ENCODE assay signal across 20 mouse cellular contexts in genomic region chr5:136867706-136868105, GRCm38 (mm10). TPM values are rescaled to one million over a fixed set of nuclear protein-coding genes. Genes with fewer than 3 reads are reported as not detected.
DNase-seq lines count a peak whose midpoint lies in the region; ATAC-seq and TF ChIP-seq lines count a peak whose summit lies in the region.
"Had no signal": no experiment of that assay in that cellular context is flagged by ENCODE, and none has a peak within 500 bp of the region (broad histone marks: within the 10 kb centered on the region; RNA-seq: fewer than 3 reads in every experiment).

No protein-coding gene starts in this region.

- no peak overlapping the region for H3K27ac ChIP-seq in midbrain, embryonic 11.5 days (ENCODE audit: low read depth, low read length)
- H3K27ac ChIP-seq in midbrain, postnatal 0 days (ENCODE audit: low read depth, low read length) = no peak overlapping the region
- no peak overlapping the region for H3K27ac ChIP-seq in limb, embryonic 14.5 days (replicated peaks; ENCODE audit: low read depth, low read length)
- H3K27ac ChIP-seq: forebrain, embryonic 15.5 days; gastrocnemius, adult 2 months; hindbrain, embryonic 15.5 days had no signal

- H3K4me1 ChIP-seq in midbrain, embryonic 11.5 days (ENCODE audit: control insufficient read depth, insufficient read depth, low read length) = peaks cover 9% of the 10 kb centered on the region
- H3K4me1 ChIP-seq in midbrain, postnatal 0 days (ENCODE audit: insufficient read depth, low read length) = no peaks in the 10 kb centered on the region
- peaks cover 30% of the 10 kb centered on the region for H3K4me1 ChIP-seq in limb, embryonic 14.5 days (ENCODE audit: control insufficient read depth, insufficient read depth, low read length)

- TF ChIP-seq POLR2A in limb, embryonic 14.5 days (IDR thresholded peaks at IDR 0.05; ENCODE audit: borderline replicate concordance, extremely low read depth, insufficient read depth, insufficient read length) = no peak

- peak; percentile 6 for DNase-seq in midbrain, embryonic 11.5 days (ENCODE audit: low spot score, missing footprints)
- DNase-seq in midbrain, postnatal 0 days (ENCODE audit: low spot score) = no peak
- peak; percentile 43 for DNase-seq in forelimb bud, embryonic 11.5 days (ENCODE audit: low read depth, low spot score)
- peak; percentile 38 for DNase-seq in limb, embryonic 14.5 days (ENCODE audit: low spot score)
- DNase-seq in heart, postnatal 4 days = no peak
- DNase-seq in adrenal gland, postnatal 14 days = no peak
- no peak for DNase-seq in adrenal gland, postnatal 10 days
- DNase-seq: adrenal gland, postnatal 25 days; B cell, adult 2 months; cerebellum, adult 2 months; cerebellum, postnatal 10 days; gastrocnemius, adult 2 months; gastrocnemius, postnatal 25 days had no signal

- H3K27me3 ChIP-seq in midbrain, embryonic 11.5 days (ENCODE audit: control insufficient read depth, insufficient read depth, low read length) = no peaks in the 10 kb centered on the region
- H3K27me3 ChIP-seq in midbrain, postnatal 0 days (ENCODE audit: insufficient read depth, low read length) = no peaks in the 10 kb centered on the region
- no peaks in the 10 kb centered on the region for H3K27me3 ChIP-seq in limb, embryonic 14.5 days (ENCODE audit: control insufficient read depth, insufficient read depth, low read length)
- H3K27me3 ChIP-seq: forebrain, embryonic 15.5 days; hindbrain, embryonic 15.5 days had no signal

- H3K4me2 ChIP-seq in midbrain, embryonic 11.5 days = no peak overlapping the region
- H3K4me2 ChIP-seq in midbrain, postnatal 0 days (ENCODE audit: low read depth, low read length, poor library complexity, severe bottlenecking) = no peak overlapping the region
- H3K4me2 ChIP-seq in limb, embryonic 14.5 days (replicated peaks; ENCODE audit: low read depth, low read length, severe bottlenecking) = no peak overlapping the region
- H3K4me2 ChIP-seq: forebrain, embryonic 15.5 days; heart, embryonic 12.5 days; hindbrain, embryonic 15.5 days had no signal

- WGBS in midbrain, embryonic 11.5 days = 81% methylated on average over 5 of the region's 5 CpGs
- 94% methylated on average over 5 of the region's 5 CpGs for WGBS in midbrain, postnatal 0 days
- 39% methylated on average over 5 of the region's 5 CpGs for WGBS in limb, embryonic 14.5 days

- H3K4me3 ChIP-seq in midbrain, embryonic 11.5 days (ENCODE audit: low read depth, low read length) = no peak overlapping the region
- H3K4me3 ChIP-seq in midbrain, postnatal 0 days (ENCODE audit: low read depth, low read length) = no peak overlapping the region
- H3K4me3 ChIP-seq in limb, embryonic 14.5 days (replicated peaks; ENCODE audit: low read length) = no peak overlapping the region
- H3K4me3 ChIP-seq: forebrain, embryonic 15.5 days; gastrocnemius, adult 2 months; heart, embryonic 12.5 days; hindbrain, embryonic 15.5 days had no signal

- no peaks in the 10 kb centered on the region for H3K36me3 ChIP-seq in midbrain, embryonic 11.5 days (ENCODE audit: control insufficient read depth, insufficient read depth, low read length)
- H3K36me3 ChIP-seq in midbrain, postnatal 0 days (ENCODE audit: insufficient read depth, low read length) = no peaks in the 10 kb centered on the region
- no peaks in the 10 kb centered on the region for H3K36me3 ChIP-seq in limb, embryonic 14.5 days (ENCODE audit: control insufficient read depth, insufficient read depth, low read length)
- H3K36me3 ChIP-seq: forebrain, embryonic 15.5 days; G1E; heart, embryonic 12.5 days; hindbrain, embryonic 15.5 days had no signal

- no peak overlapping the region for H3K9ac ChIP-seq in midbrain, embryonic 11.5 days (ENCODE audit: low read length)
- no peak overlapping the region for H3K9ac ChIP-seq in midbrain, postnatal 0 days (replicated peaks; ENCODE audit: low read length, poor library complexity, severe bottlenecking)
- H3K9ac ChIP-seq in limb, embryonic 14.5 days (ENCODE audit: low read depth, low read length, severe bottlenecking) = no peak overlapping the region
- H3K9ac ChIP-seq: forebrain, embryonic 15.5 days; heart, embryonic 12.5 days; hindbrain, embryonic 15.5 days had no signal

- no peak for TF ChIP-seq CTCF in midbrain, postnatal 0 days (IDR thresholded peaks at IDR 0.05)

- no peak for ATAC-seq in midbrain, embryonic 11.5 days (ENCODE audit: low FRiP score)
- no peak for ATAC-seq in midbrain, postnatal 0 days (ENCODE audit: low FRiP score)
- ATAC-seq in limb, embryonic 14.5 days (ENCODE audit: low FRiP score, low read depth) = no peak
- ATAC-seq: CD4-positive, CD25-positive, alpha-beta regulatory T cell, adult 4 months; forebrain, embryonic 15.5 days; intestine, embryonic 16.5 days had no signal

- H3K9me3 ChIP-seq in midbrain, embryonic 11.5 days (ENCODE audit: control insufficient read depth, low read length) = no peaks in the 10 kb centered on the region
- no peaks in the 10 kb centered on the region for H3K9me3 ChIP-seq in midbrain, postnatal 0 days (ENCODE audit: low read length)
- no peaks in the 10 kb centered on the region for H3K9me3 ChIP-seq in limb, embryonic 14.5 days (ENCODE audit: control insufficient read depth, low read length)
- H3K9me3 ChIP-seq: forebrain, embryonic 15.5 days; G1E; heart, embryonic 12.5 days; hindbrain, embryonic 15.5 days had no signal

RNA-seq across cellular contexts. Expression of gene Col26a1, which starts 15.3 kb away (rescaled TPM):
- polyA plus RNA-seq in midbrain, embryonic 11.5 days (2014; fragmentation: Nextera tagmentation; extraction: Ambion mirVana) = 18.8 and 21.9 TPM in 2 replicates
- total RNA-seq in midbrain, postnatal 0 days (2014; rRNA removed) = 61.9 and 65.1 TPM in 2 replicates
- polyA plus RNA-seq in midbrain, postnatal 0 days (2015; fragmentation: Nextera tagmentation; extraction: Ambion mirVana) = 35.5 and 35.7 TPM in 2 replicates
- 219 and 265 TPM in 2 replicates for polyA plus RNA-seq in limb, embryonic 14.5 days (2012; rRNA removed)
- 85.5 and 109 TPM in 2 replicates for polyA plus RNA-seq in limb, embryonic 14.5 days (2014; fragmentation: Nextera tagmentation; extraction: Ambion mirVana)
- total RNA-seq in heart, postnatal 4 days (2021) = 10 to 100 TPM; 10.7 to 11.4 TPM
- total RNA-seq in adrenal gland, postnatal 14 days (2021) = 3.3 and 5.6 TPM in 2 replicates
- 1 to 10 TPM; 6.7 to 8.3 TPM for total RNA-seq in adrenal gland, postnatal 10 days (2021)
- total RNA-seq: granulocyte monocyte progenitor cell, adult 5-6 weeks had no signal
- polyA plus RNA-seq: G1E had no signal

RNA-seq across cellular contexts. Expression of gene Ift22, which starts 40.2 kb away (rescaled TPM):
- polyA plus RNA-seq in midbrain, embryonic 11.5 days (2014; fragmentation: Nextera tagmentation; extraction: Ambion mirVana) = 111 and 114 TPM in 2 replicates
- total RNA-seq in midbrain, postnatal 0 days (2014; rRNA removed) = 33.5 and 42.3 TPM in 2 replicates
- 122 and 137 TPM in 2 replicates for polyA plus RNA-seq in midbrain, postnatal 0 days (2015; fragmentation: Nextera tagmentation; extraction: Ambion mirVana)
- 23.4 and 28.8 TPM in 2 replicates for polyA plus RNA-seq in limb, embryonic 14.5 days (2012; rRNA removed)
- polyA plus RNA-seq in limb, embryonic 14.5 days (2014; fragmentation: Nextera tagmentation; extraction: Ambion mirVana) = 56.6 and 58.9 TPM in 2 replicates
- 10 to 100 TPM; 14.2 to 14.3 TPM for total RNA-seq in heart, postnatal 4 days (2021)
- total RNA-seq in adrenal gland, postnatal 14 days (2021) = 24.9 and 26.4 TPM in 2 replicates
- 10 to 100 TPM; 24.5 to 27.5 TPM for total RNA-seq in adrenal gland, postnatal 10 days (2021)

Comparison
In these comparisons a context has a peak if more than half of its experiments do, and no peak if none do; other contexts are left out.
1. DNase-seq: peak in midbrain, embryonic 11.5 days (single experiment), forelimb bud, embryonic 11.5 days (single experiment) and limb, embryonic 14.5 days (single experiment); none in midbrain, postnatal 0 days (single experiment), heart, postnatal 4 days (single experiment), adrenal gland, postnatal 14 days (single experiment) and adrenal gland, postnatal 10 days (single experiment).